Mouse (Mus musculus) heart, postnatal 0 days (tissue): Measurements from ENCODE around the gene Pde1c.
A peak's percentile ranks its signal among the peaks of the same experiment; 100 is the strongest.

Source experiments
- CTCF ChIP-seq: IDR thresholded peaks from 2 replicates; pipeline ENCODE4 v1.5.1; 2016; ENCODE audit warnings: antibody characterized with exemption, control low read depth, low read depth
- EP300 ChIP-seq: IDR thresholded peaks from 2 replicates; pipeline ENCODE4 v1.6.1; 2016; ENCODE audit warnings: antibody characterized with exemption, low read depth

DNA sequence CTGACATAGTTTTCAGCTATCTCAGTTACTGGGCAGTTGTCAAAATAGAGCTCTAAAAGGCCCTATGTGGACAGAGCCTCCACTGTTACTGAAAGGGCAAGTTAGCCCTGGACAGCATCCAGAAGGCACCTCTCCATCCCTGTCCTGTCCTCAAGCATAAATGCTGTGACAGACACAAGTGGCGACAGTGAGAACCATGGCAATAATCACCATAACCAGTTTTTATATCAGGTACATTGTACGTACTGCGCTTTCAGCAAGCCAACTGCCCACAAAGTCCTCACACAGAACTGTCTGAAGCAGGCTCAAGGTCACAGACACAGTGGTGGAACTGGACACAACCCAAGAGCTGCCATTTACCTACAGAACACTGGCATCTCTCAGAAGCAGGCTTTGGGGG is 195.2 kb downstream of the Pde1c start:
- peak; percentile 80 for TF ChIP-seq EP300
- TF ChIP-seq CTCF, result no peak
